Mouse (Mus musculus) mature B cell (primary cell): ENCODE data around the gene Mllt11.

Experiments
- in situ Hi-C: fragments of 300-500 bp; cut with MboI; formaldehyde crosslinking; loops from 2 replicates; pipeline ENCODE4 v1.14.3; 2019

Gene Mllt11

GRCm38 (mm10) chr3:95231298-95232221, at the start of gene Mllt11:
Gene Mllt11 (minus strand): TSS chr3:95232171.
- in situ Hi-C loops: no loop called here

GRCm38 (mm10) chr3:95281216-95282126, 49.5 kb upstream of the Mllt11 start, which contains the start of the genes Mindy1 and Prune1:
Gene Mindy1 (plus strand): TSS chr3:95281345.
Gene Prune1 (minus strand): TSS chr3:95282076.
- in situ Hi-C loops: no loop called here

- in situ Hi-C loops: no loop called here
Observed at GRCm38 (mm10) chr3:95280747-95281146, 48.8 kb upstream of the Mllt11 start.

- in situ Hi-C loops: no loop called here
Observed at GRCm38 (mm10) chr3:95277149-95277551, 45.2 kb upstream of the Mllt11 start.

DNA sequence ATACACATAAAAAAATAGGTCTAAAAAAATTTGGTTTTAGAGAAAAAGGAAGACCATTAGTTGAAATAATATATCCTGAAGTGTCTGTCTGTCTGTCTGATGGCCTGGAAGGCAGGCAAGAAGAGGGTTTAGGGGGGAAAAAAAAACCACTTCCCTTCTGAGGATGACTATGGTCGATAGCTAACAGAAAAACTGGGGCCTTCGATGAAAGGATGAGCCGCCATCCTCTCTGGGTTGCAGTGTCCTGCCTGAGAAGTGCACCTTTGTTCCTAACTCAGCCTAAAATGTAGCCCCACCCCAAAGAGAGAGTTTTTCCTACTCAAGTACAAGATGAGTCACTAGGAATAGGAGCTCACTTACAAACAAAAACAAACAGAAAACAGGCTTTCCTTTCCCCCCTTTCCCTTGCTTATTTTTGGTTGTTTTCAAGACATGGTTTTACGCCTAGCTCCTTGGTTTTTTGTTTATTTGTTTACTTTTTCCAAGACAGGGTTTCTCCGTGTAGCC, 44.5 kb upstream of the Mllt11 start:
- in situ Hi-C loops: no loop called here

GRCm38 (mm10) chr3:95275161-95275560, 43.2 kb upstream of the Mllt11 start:
- in situ Hi-C loops: no loop called here

DNA sequence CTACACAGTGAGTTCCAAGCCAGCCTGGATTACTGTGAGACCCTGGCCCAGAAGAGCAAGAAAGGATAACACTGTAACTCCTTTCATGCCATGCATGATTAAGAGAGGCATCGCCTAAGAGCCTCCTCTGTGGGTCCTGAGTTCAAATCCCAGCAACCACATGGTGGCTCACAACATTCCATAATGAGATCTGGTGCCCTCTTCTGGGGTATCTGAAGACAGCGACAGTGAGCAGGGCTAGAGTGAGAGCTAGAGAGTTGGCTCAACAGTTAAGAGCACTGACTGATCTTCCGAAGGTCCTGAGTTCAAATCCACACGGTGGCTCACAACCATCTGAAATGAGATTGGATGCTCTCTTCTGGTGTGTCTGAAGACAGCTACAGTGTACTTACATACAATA, 42.5 kb upstream of the Mllt11 start:
- in situ Hi-C loops: no loop called here

- in situ Hi-C loops: no loop called here
Observed at GRCm38 (mm10) chr3:95273471-95273870, 41.5 kb upstream of the Mllt11 start.

DNA sequence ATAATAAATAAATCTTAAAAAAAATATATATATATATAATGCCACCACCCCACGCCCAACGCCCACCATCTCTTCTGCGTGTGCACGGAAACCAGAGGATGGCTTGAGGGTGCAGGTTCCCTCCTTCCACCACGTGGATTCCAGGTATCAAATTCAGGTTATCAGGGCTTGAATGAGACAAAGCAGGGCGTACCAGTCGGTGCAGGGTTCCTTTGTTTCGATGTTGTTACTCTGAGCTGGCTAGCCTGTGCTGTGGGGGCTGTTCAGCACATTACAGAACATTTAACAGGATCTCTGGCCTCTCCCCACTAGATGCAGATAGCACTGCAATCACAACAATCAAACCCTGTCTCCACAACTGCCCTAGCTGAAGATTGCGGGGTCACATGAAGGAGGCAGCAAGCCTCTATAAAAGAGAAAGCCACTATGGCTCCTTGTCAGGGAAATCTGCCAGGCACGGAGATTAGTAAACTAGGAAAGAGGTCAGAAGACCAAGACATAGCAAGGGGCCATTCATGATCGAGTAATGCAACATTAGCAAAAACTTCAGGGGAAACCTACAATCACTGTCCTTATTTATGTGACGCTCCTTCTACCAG, 38.9 kb upstream of the Mllt11 start:
- in situ Hi-C loops: no loop called here

- in situ Hi-C loops: no loop called here
Observed at GRCm38 (mm10) chr3:95269789-95270188, 37.8 kb upstream of the Mllt11 start.

- in situ Hi-C loops: no loop called here
Observed at GRCm38 (mm10) chr3:95267855-95268254, 35.9 kb upstream of the Mllt11 start.

GRCm38 (mm10) chr3:95266052-95266451, 34.1 kb upstream of the Mllt11 start:
- in situ Hi-C loops: no loop called here

GRCm38 (mm10) chr3:95264724-95265123, 32.8 kb upstream of the Mllt11 start:
- in situ Hi-C loops: loop anchor here (5.0 kb wide), 1 partner anchor 47 kb away; the partner anchor contains the start of gene Gabpb2

DNA sequence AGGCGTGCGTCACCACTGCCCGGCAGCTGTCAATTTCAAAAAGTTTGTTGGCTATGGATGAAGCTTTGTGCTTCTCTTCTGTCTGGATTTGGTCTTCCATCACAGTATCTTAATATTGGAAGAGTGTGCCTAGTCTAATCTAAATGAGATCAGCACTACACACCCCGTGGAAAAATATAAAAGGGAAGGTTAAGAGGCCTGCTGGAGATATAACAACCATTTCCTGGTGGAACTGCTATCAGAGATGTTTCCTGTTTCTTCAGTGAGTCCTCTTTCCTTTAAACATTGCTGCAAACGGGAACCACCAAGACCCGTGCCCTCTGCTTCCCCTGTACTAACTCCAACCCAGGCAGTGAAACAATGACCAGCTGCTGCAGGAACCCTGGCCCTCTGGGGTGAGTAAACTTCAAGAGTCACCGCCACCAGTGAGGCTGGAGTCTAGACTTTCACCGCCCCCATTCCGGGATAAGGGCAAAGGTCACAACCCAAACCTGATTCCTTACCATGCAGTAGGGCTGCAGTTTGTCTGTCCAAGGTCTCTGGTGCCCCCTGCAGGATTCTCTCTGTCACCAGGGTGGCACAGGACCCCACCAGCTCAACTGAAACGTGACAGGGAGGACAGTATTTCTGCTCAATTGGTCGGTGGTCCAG, 31.2 kb upstream of the Mllt11 start:
- in situ Hi-C loops: loop anchor here (5.0 kb wide), 1 partner anchor 46 kb away; the partner anchor contains the start of gene Gabpb2

DNA sequence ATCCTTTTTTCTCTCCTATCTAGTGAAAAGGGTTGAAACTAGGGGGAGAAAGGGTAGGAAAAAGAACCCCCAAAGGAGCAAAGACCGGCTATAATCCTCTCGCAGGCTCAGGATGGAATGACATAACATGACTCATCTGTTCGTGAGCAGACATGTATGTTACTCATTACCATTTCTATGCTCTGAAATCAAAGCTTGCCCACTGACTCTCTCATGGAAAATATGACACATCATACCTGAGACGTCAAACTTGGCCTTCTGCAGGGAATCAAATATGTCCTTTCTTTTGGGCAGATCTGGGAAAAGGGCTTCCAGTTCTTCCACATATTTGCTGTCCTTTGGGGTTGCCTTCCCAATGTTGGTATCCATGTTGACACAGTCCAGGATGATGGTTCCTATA, 30.0 kb upstream of the Mllt11 start:
- in situ Hi-C loops: loop anchor here (5.0 kb wide), 1 partner anchor 45 kb away; the partner anchor contains the start of gene Gabpb2

DNA sequence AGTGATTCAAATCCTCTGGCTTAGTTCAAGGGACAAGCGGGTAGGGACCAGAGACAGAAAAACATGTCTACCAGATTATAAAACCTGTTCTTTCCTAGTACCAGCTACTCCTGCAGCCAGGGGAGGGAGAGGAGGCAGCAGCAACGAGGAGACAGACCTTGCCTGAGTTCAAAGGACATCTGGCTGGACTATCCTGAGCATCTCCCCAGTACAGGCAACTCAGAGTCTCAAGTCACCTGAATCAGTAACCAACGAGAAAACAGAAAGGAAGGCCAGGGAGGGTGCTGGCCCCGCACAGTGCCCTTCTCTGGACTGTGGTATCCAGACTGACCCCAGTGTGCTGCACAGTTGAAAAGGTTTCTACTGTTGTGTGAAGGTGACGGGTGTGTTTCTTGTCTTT, 25.0 kb upstream of the Mllt11 start:
- in situ Hi-C loops: no loop called here

DNA sequence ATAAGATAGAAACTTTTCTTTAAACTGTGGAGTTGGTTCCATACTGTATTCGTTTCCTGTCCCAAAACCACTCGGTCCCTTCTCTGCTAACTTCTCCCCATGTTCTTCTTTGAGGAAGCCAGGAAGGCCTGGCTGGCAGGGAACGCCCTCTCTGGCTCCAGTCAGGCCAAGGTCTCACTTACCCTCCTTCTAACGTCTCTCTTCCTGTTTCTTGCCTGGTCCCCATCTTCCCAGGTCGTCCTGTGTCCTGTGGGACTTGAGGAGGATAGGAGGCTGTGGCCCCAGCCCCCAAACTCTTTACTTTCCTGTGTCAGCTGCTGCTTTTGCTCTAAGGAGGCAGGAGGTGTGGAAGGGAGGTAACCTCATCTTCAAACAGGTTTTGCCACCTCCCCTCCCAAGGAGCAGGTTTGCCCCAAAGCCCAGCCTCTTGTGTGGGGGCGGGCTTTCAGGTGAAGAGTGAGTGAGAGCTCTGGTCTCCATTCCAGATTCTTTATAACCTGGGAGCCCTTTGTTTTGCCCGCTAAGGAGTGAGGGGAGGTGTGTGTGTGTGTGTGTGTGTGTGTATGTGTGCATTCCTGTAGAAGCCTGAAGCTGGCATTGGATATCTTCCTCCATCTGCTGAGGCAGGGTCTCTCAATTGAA, 18.9 kb upstream of the Mllt11 start, which contains the start of gene Bnipl:
Gene Bnipl, minus strand, starts transcription at position 411 of the 642 bp plus-strand sequence.
- in situ Hi-C loops: no loop called here

DNA sequence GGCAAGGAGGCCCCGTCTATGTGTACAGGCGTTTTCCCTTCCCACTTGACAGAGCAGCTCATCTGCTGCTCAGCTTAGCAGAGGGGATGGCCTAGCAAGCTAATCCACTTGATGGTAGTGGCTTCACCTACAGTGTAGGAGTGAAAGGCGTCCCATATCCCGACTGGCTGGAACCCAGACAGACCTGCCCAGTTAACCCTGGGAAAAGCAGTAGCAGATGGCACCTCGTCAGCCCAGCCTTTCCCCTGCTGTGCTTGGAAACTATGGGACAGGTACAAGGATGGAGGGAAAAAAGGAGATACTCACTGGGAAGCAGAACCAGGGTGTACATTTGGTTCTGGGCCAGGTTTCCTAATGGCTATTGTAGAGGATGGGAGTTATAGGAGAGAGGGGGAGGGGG, 18.4 kb upstream of the Mllt11 start:
- in situ Hi-C loops: no loop called here

GRCm38 (mm10) chr3:95247660-95248336, 15.8 kb upstream of the Mllt11 start:
- in situ Hi-C loops: no loop called here
